Mouse (Mus musculus) cerebral cortex, adult 2 months (tissue): ENCODE data around the gene Mzt1.

Experiments
- WGBS: fragments of 180-500 bp; shearing (Covaris S2); methylation state at CpG from one replicate; pipeline ENCODE4 v1.1.7; 2018; 5-methylcytosine and 5-hydroxymethylcytosine counted together

The Mzt1 gene

GRCm38 (mm10) chr14:99046031-99046781, at the start of gene Mzt1, which contains the start of gene Bora:
Mzt1 (minus strand) TSS chr14:99046134.
Bora (plus strand) TSS chr14:99046222.
- under 1% methylated on average over 80 of the region's 81 CpGs for WGBS

GRCm38 (mm10) chr14:99088947-99089346, 43.0 kb upstream of the Mzt1 start:
- 87% methylated on average over 7 of the region's 7 CpGs for WGBS

- WGBS: 90% methylated on average over 4 of the region's 4 CpGs
Measured at GRCm38 (mm10) chr14:99071146-99071545, 25.2 kb upstream of the Mzt1 start.

- 96% methylated on average over 2 of the region's 2 CpGs for WGBS
Measured at GRCm38 (mm10) chr14:99063091-99063490, 17.2 kb upstream of the Mzt1 start.

- 52% methylated on average over 12 of the region's 12 CpGs for WGBS
Measured at GRCm38 (mm10) chr14:99060616-99061015, 14.7 kb upstream of the Mzt1 start.

- WGBS: 62% methylated on average over 7 of the region's 7 CpGs
Measured at GRCm38 (mm10) chr14:99058959-99059586, 13.1 kb upstream of the Mzt1 start.

- WGBS: under 1% methylated on average over 15 of the region's 15 CpGs
Measured at GRCm38 (mm10) chr14:99046782-99047181, 848 bp upstream of the Mzt1 start.

GRCm38 (mm10) chr14:99045378-99046030, 430 bp downstream of the Mzt1 start:
- under 1% methylated on average over 70 of the region's 70 CpGs for WGBS

- WGBS: 10% methylated on average over 5 of the region's 5 CpGs
Measured at GRCm38 (mm10) chr14:99044718-99045117, 1.2 kb downstream of the Mzt1 start.

GRCm38 (mm10) chr14:99044096-99044495, 1.8 kb downstream of the Mzt1 start:
- WGBS: 46% methylated on average over 10 of the region's 10 CpGs

- WGBS: 75% methylated on average over 1 of the region's 1 CpGs
Measured at GRCm38 (mm10) chr14:99043499-99043898, 2.4 kb downstream of the Mzt1 start.

- 36% methylated on average over 4 of the region's 4 CpGs for WGBS
Measured at GRCm38 (mm10) chr14:99041416-99041815, 4.5 kb downstream of the Mzt1 start.

- 74% methylated on average over 5 of the region's 5 CpGs for WGBS
Measured at GRCm38 (mm10) chr14:99039308-99039707, 6.6 kb downstream of the Mzt1 start.

- 63% methylated on average over 2 of the region's 2 CpGs for WGBS
Measured at GRCm38 (mm10) chr14:99037703-99038102, 8.2 kb downstream of the Mzt1 start.

- 77% methylated on average over 4 of the region's 4 CpGs for WGBS
Measured at GRCm38 (mm10) chr14:99036039-99036438, 9.9 kb downstream of the Mzt1 start.

GRCm38 (mm10) chr14:99034851-99035250, 11.1 kb downstream of the Mzt1 start:
- 93% methylated on average over 8 of the region's 8 CpGs for WGBS

GRCm38 (mm10) chr14:99032596-99032995, 13.3 kb downstream of the Mzt1 start:
- 84% methylated on average over 5 of the region's 5 CpGs for WGBS

GRCm38 (mm10) chr14:99031337-99031873, 14.5 kb downstream of the Mzt1 start:
- WGBS: 91% methylated on average over 5 of the region's 5 CpGs

GRCm38 (mm10) chr14:99029987-99030386, 15.9 kb downstream of the Mzt1 start:
- 66% methylated on average over 5 of the region's 5 CpGs for WGBS

- 24% methylated on average over 12 of the region's 12 CpGs for WGBS
Measured at GRCm38 (mm10) chr14:99022346-99023086, 23.4 kb downstream of the Mzt1 start.

GRCm38 (mm10) chr14:99019136-99019808, 26.7 kb downstream of the Mzt1 start:
- 61% methylated on average over 10 of the region's 10 CpGs for WGBS
